Mouse (Mus musculus) forebrain, embryonic 10.5 days (tissue): ENCODE measurements around the gene 2310009B15Rik. TPM values are rescaled to one million over a fixed set of nuclear protein-coding genes. Genes with fewer than 3 reads are reported as not detected.
A peak's percentile ranks its signal among the peaks of the same experiment; 100 is the strongest.

Source experiments
- DNase-seq: peaks from one replicate; pipeline ENCODE4 v3.0.0-alpha.2; 2017; ENCODE audit warnings: low spot score; ENCODE audit errors: extremely low spot score
- H3K27ac ChIP-seq: fragments of 300-500 bp; sonication (generic); 2 replicates; pipeline ENCODE4 v1.5.1; 2016; ENCODE audit warnings: mild to moderate bottlenecking
- H3K27me3 ChIP-seq: fragments of 300-500 bp; sonication (generic); 2 replicates; pipeline ENCODE4 v1.6.1; 2016; ENCODE audit warnings: mild to moderate bottlenecking; ENCODE audit not compliant: poor library complexity, severe bottlenecking
- H3K36me3 ChIP-seq: fragments of 300-500 bp; sonication (generic); replicated peaks from 2 replicates; pipeline ENCODE4 v1.6.1; 2016; ENCODE audit warnings: mild to moderate bottlenecking, moderate library complexity
- H3K4me1 ChIP-seq: fragments of 300-500 bp; sonication (generic); 2 replicates; pipeline ENCODE4 v1.6.1; 2016
- H3K4me3 ChIP-seq: fragments of 300-500 bp; sonication (generic); 2 replicates; pipeline ENCODE4 v1.5.1; 2016; ENCODE audit warnings: mild to moderate bottlenecking, moderate library complexity
- H3K9me3 ChIP-seq: fragments of 300-500 bp; sonication (generic); 2 replicates; pipeline ENCODE4 v1.6.1; 2016; ENCODE audit warnings: mild to moderate bottlenecking, moderate library complexity
- WGBS: fragments of 180-500 bp; shearing (Covaris S2); methylation state at CpG from one replicate; pipeline ENCODE4 v1.1.7; 2016; 5-methylcytosine and 5-hydroxymethylcytosine counted together
- polyA plus RNA-seq: library from polyadenylated mRNA; unstranded; fragments of >200 nt; fragmentation: Nextera tagmentation; extraction: Ambion mirVana; gene quantifications from 2 replicates; pipeline ENCODE4 v1.2.1, GENCODE M21; 2016

The 2310009B15Rik gene
- polyA plus RNA-seq, 1 experiment from 2014 or later: 48.7 TPM

DNA sequence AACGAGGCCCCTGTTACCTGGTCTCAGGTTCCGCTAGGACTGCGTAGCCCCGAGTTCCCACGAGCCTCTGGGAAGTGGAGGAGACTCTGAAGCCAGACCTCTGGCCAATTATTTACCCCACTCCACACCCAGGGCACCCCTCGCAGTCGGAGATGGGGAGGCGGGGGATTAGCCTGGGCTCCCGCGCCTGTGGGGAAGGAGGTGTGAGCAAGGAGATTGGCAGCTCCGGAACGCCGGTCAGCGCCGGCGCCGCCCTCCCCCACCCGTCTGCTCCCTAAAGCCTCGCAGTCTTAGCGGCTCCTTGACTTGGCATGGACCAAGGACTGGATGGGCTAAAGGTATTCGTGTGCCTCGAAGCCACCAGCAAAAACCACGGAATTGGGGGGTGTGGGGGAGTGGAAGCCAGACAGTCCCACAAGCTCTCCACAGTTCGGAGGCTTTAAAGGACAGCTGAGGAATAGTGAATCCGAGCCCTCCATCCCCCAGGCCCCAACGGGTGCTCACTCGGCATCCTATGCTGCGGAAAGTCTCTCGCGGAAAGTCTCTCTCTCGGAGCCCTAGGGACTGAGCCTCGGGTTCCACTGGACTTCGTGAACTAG is 8.0 kb downstream of the 2310009B15Rik start, which contains the start of gene Lhx9:
Lhx9 (minus strand) TSS at position 67 of the 599 bp plus-strand sequence.
- H3K4me3 ChIP-seq: peak within 1 kb of the TSS; percentile 48
- H3K36me3 ChIP-seq: peaks cover 11% of the 10 kb centered on the region
- H3K4me1 ChIP-seq: peaks cover 40% of the 10 kb centered on the region
- under 1% methylated on average over 33 of the region's 33 CpGs for WGBS
- H3K27me3 ChIP-seq: peaks cover 92% of the 10 kb centered on the region
- H3K9me3 ChIP-seq: no peaks in the 10 kb centered on the region
- peak; percentile 68 for DNase-seq
- peak within 1 kb of the TSS; percentile 40; the same call in 1 of the 2 replicates for H3K27ac ChIP-seq

DNA sequence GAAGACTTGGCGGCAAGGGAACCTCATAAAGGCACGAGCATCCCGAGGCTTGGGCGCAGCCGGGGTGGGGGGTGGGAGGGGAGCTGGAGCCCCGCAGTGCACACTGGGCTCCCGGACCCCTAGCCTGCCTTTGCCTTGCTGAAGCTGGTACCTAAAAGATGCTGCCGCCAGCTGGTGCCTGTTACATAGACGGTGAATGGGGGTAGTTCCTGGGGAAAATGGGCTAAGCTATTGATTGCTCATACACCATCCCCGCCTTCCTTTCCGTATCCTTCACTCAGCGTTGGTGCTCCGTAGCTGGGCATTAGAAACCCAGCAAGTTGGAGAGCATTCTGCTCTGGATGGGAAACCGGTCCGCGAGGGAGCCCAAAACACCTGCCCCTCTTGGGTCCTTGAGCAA is 8.6 kb downstream of the 2310009B15Rik start:
- peak overlapping the region; percentile 48 for H3K4me3 ChIP-seq
- H3K27ac ChIP-seq: peak overlapping the region; percentile 40; the same call in 1 of the 2 replicates
- DNase-seq: no peak
- WGBS: under 1% methylated on average over 16 of the region's 16 CpGs
- peaks cover 11% of the 10 kb centered on the region for H3K36me3 ChIP-seq
- H3K27me3 ChIP-seq: peaks cover 98% of the 10 kb centered on the region
- H3K9me3 ChIP-seq: no peaks in the 10 kb centered on the region
- H3K4me1 ChIP-seq: peaks cover 45% of the 10 kb centered on the region

DNA sequence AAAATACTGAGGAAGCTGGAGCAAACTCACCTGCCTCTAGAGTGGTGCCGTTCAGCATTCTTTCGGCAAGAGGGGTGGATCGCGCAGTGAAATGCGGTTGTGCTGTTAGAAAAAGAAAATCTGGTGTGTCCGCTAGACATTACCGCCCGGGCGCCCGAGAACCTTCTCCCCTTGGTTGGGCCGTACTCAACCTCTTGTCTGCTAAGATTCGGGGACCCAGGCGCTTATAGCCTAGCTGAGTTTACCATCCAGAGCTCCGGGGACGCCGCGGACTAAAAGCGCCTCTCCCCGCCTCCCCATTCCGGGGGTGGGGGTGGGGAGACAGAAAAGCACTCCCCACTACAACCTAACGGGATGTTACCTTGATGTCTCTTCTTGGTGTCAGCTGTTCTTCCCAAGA is 9.5 kb downstream of the 2310009B15Rik start:
- Histone ChIP-seq H3K4me3 (peak overlapping the region; percentile 37; the same call in 1 of the 2 replicates), H3K4me1 (peaks cover 53% of the 10 kb centered on the region), H3K9me3 (no peaks in the 10 kb centered on the region), H3K36me3 (peaks cover 11% of the 10 kb centered on the region), H3K27me3 (peaks cover 100% of the 10 kb centered on the region), H3K27ac (peak overlapping the region; percentile 44; the same call in 1 of the 2 replicates)
- DNase-seq: no peak
- under 1% methylated on average over 21 of the region's 21 CpGs for WGBS

DNA sequence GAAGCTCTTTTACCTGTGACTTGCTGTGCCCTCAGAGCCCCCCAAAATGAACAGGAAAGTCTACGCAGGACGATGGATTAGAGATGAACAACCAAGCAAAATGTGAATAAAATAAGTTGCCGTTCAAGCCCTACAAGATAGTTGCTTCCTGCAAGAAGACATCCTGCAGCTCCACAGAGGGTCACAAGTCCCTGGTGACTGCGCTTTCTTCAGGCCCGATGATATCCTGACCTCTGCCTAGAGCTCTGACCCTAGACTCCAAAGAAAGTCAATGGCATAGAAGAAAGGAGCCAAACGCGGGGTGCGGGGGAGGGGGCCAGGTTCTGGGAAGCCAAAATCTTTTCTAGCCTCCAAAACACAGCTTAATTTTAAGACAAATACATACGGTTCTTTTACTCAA is 10.1 kb downstream of the 2310009B15Rik start:
- Histone ChIP-seq H3K27ac (peak overlapping the region; percentile 44; the same call in 1 of the 2 replicates), H3K4me3 (peak overlapping the region; percentile 37; the same call in 1 of the 2 replicates)

DNA sequence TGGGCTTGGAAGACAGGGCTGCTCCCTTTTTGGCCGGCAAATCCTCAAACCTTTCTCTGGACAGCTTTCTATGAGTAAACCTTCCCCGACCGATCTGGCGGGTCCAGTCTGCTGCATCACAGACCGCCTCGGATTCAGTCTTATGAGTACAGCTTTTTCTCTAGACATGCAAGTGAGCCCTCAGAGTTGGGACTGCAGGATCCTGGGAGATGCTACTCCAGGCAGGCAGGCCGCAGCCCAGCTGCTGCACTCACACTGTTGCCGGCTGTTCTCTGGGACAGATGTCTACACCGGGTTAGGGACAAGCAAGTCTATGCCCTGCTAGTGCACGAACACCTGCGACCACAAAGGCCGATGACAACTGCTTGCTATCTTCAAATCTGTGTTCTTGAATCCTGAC is 10.5 kb downstream of the 2310009B15Rik start:
- no peak overlapping the region for H3K27ac ChIP-seq
- H3K27me3 ChIP-seq: peaks cover 100% of the 10 kb centered on the region
- H3K4me1 ChIP-seq: peaks cover 63% of the 10 kb centered on the region
- peaks cover 5% of the 10 kb centered on the region for H3K36me3 ChIP-seq
- WGBS: 2% methylated on average over 12 of the region's 12 CpGs
- no peak for DNase-seq
- H3K9me3 ChIP-seq: no peaks in the 10 kb centered on the region
- H3K4me3 ChIP-seq: peak overlapping the region; percentile 37; the same call in 1 of the 2 replicates

More for the DNA sequence above, 10.1 kb downstream of the 2310009B15Rik start:
- no peaks in the 10 kb centered on the region for H3K9me3 ChIP-seq
- WGBS: under 1% methylated on average over 9 of the region's 9 CpGs
- peaks cover 100% of the 10 kb centered on the region for H3K27me3 ChIP-seq
- DNase-seq: no peak
- peaks cover 9% of the 10 kb centered on the region for H3K36me3 ChIP-seq
- peaks cover 58% of the 10 kb centered on the region for H3K4me1 ChIP-seq

DNA sequence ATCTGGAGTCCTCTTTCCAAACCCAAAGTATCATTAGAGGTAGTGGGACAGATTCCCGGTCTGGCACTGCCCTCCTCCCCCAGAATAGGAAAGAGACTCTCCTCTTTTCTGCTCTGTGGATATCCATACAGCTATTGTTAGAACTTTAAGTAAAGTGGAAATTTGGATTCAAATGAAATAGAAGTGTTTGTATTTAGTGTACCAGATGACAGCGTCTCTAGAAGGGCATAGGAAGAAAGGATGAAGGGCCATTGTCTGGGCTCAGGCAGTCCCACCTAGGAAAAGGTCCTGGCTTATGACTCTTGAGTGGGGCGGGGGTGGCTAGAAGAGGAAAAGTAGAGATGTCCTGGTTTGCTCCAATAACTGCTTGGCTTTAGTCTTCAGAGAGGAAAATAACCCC is 11.2 kb downstream of the 2310009B15Rik start:
- no peak overlapping the region for H3K27ac ChIP-seq
- peak overlapping the region; percentile 37; the same call in 1 of the 2 replicates for H3K4me3 ChIP-seq
- peaks cover 68% of the 10 kb centered on the region for H3K4me1 ChIP-seq
- WGBS: 8% methylated on average over 3 of the region's 3 CpGs
- DNase-seq: no peak
- H3K27me3 ChIP-seq: peaks cover 100% of the 10 kb centered on the region
- H3K9me3 ChIP-seq: no peaks in the 10 kb centered on the region
- H3K36me3 ChIP-seq: no peaks in the 10 kb centered on the region

DNA sequence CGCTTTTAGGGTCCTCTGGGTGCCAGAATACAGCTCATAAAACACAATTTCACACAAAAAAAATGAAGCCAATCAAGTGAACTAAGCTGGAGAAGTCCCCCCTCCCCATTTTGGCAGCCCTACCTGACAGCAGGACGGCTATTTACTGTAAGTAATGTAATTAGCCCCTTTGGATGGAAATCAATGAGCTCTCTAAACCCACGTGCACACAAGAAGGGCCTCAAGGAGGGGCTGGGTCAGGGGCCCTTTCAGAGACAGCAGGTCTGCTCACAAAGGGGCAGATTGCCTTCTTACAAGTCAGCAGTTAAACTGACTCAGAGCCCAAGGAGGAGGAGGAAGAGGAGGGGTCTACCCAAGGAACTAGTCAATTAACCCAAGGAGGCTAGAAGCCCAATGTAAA is 12.5 kb downstream of the 2310009B15Rik start:
- peaks cover 70% of the 10 kb centered on the region for H3K4me1 ChIP-seq
- DNase-seq: no peak
- H3K27me3 ChIP-seq: peaks cover 100% of the 10 kb centered on the region
- H3K36me3 ChIP-seq: no peaks in the 10 kb centered on the region
- WGBS: 3% methylated on average over 3 of the region's 3 CpGs
- no peaks in the 10 kb centered on the region for H3K9me3 ChIP-seq
- peak overlapping the region; percentile 50 for H3K4me3 ChIP-seq
- peak overlapping the region; percentile 77; the same call in 1 of the 2 replicates for H3K27ac ChIP-seq

DNA sequence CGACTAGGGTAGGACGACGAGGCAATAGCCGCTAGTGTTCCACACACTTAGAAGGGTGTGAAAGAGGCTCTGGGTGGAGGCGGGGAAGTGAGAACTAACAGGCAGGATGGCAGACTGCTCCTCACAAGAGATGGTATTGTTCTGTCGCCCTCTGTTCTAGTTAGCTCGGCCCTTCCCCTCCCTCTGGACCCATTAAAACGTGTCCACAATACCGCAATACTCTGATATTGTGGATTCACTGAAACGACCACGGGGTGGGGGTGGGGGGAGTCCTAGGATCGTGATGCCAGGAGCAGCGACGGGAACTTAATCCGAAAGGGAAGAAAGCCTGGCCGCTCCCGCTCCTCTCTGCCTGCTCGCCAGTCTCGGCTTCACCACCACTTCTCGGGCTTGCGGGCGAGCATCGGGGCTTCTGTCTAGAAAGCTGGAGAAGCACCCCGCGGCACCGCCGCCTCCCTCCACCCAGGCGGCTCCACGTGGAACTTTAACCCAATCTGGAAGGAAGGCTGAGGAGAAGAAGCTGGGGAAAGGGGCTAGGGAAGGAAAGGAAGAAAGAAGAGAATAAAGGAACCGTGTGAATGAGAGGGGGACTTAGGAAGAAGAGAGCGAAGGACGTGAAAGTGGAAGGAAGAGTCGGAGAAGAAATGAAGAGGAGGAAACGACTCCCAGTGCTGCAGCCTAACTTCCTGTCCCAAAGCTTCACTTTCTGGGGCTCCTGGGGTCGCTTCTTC is 13.1 kb downstream of the 2310009B15Rik start:
- peaks cover 100% of the 10 kb centered on the region for H3K27me3 ChIP-seq
- H3K27ac ChIP-seq: peak overlapping the region; percentile 77
- H3K4me3 ChIP-seq: peak overlapping the region; percentile 50
- H3K36me3 ChIP-seq: no peaks in the 10 kb centered on the region
- peak; percentile 73 for DNase-seq
- under 1% methylated on average over 35 of the region's 35 CpGs for WGBS
- no peaks in the 10 kb centered on the region for H3K9me3 ChIP-seq
- H3K4me1 ChIP-seq: peaks cover 65% of the 10 kb centered on the region

DNA sequence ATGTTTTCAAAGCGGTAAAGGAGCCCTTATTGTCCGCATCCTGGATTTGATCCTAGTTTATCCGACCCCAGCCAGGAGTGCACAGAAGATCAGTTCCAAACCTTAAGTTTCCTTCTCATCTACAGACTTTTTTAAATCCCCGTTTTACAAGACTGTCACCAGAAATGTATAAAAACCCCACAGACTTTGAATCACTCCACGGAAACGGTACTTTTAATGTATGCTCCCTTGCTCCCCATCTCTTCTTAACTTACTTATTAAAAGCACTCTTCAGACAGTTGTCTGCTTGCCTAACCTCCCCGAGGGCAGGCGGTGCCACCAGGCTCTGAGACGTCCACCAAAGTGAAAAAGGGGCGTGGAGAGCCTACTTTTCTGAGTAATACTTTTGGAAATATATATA is 13.9 kb downstream of the 2310009B15Rik start:
- Histone ChIP-seq H3K4me1 (peaks cover 65% of the 10 kb centered on the region), H3K36me3 (no peaks in the 10 kb centered on the region), H3K27me3 (peaks cover 100% of the 10 kb centered on the region), H3K4me3 (peak overlapping the region; percentile 55), H3K9me3 (no peaks in the 10 kb centered on the region), H3K27ac (no peak overlapping the region)
- under 1% methylated on average over 10 of the region's 10 CpGs for WGBS
- DNase-seq: no peak

DNA sequence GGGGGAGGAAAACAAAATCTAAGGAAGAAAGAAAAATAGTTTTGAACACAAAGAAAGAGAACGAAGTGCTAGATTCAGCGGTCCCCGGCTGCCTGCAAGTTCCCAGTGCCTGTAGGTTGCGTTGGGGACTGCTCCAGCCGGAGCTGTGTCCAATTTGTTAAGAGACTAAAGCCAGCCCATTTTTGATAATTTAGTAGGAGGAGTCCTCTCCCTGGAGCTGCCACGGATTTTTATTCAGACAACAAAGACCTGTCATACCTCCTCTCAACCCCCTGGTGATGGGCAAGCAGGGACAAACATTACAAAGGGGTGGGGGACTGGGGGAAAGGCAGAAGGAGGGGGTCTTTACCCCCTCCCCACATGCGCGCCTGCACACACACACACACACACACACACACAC is 14.3 kb downstream of the 2310009B15Rik start:
- Histone ChIP-seq H3K27ac (peak overlapping the region; percentile 80; the same call in 1 of the 2 replicates), H3K4me3 (peak overlapping the region; percentile 55), H3K4me1 (peaks cover 65% of the 10 kb centered on the region), H3K9me3 (no peaks in the 10 kb centered on the region), H3K36me3 (no peaks in the 10 kb centered on the region), H3K27me3 (peaks cover 100% of the 10 kb centered on the region)
- WGBS: 0% methylated on average over 8 of the region's 8 CpGs
- DNase-seq: peak; percentile 56

DNA sequence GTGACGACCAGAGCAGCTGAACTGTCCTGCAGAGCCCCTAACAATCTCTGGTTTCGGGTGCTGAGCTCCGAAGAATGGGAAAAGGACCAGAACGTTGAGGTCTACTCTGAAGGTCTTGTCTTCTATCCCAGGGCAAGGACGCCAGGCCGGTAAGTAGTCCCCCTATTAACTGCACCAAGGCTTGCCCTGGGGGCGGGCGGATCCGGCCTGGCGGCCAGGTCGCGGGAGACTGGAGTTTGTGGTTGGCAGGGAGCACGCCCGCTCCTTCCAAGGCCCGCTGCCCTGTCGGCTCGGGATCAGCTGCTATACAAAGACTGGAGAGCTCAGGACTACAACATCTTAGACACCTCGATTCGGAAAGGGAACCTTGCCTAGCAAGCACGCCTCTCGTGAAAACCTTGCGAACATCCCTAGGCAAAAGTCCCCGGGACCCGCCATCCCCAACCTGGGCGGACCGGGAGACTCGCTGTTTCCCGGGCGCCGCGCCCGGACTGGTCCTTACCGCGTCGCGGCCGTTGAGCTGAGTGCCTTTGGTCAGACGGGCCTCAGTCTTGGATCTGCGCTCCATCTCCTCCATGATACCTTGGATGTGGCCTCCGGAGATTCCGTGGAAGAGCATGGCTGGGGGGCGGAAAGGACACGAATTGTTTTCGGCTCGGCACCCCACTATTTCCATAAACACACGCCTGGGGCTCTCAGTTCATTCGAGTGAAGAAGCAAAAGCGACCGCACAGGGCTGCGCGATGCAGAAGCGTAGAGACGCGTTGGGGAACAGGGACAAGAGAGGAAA is 15.2 kb downstream of the 2310009B15Rik start:
- H3K4me1 ChIP-seq: peaks cover 65% of the 10 kb centered on the region
- H3K36me3 ChIP-seq: no peaks in the 10 kb centered on the region
- peaks cover 100% of the 10 kb centered on the region for H3K27me3 ChIP-seq
- peak overlapping the region; percentile 55 for H3K4me3 ChIP-seq
- peak overlapping the region; percentile 80 for H3K27ac ChIP-seq
- under 1% methylated on average over 54 of the region's 54 CpGs for WGBS
- H3K9me3 ChIP-seq: no peaks in the 10 kb centered on the region
- peak; percentile 82 for DNase-seq
